Mouse (Mus musculus) cortical plate, adult 2 months (tissue): Measurements from ENCODE around the gene Col28a1. TPM values are rescaled to one million over a fixed set of nuclear protein-coding genes. Genes with fewer than 3 reads are reported as not detected.
A peak's percentile ranks its signal among the peaks of the same experiment; 100 is the strongest.

ENCODE experiments used
- H3K27ac ChIP-seq: fragments of 200-500 bp; 2 replicates; pipeline ENCODE4 v1.5.1; 2012; ENCODE audit warnings: low read length, control low read depth, inconsistent platforms; ENCODE audit not compliant: insufficient read depth
- H3K4me1 ChIP-seq: fragments of 200-500 bp; 2 replicates; pipeline ENCODE4 v1.6.1; 2011; ENCODE audit warnings: low read length; ENCODE audit not compliant: control insufficient read depth, insufficient read depth
- H3K4me3 ChIP-seq: fragments of 200-500 bp; 2 replicates; pipeline ENCODE4 v1.5.1; 2011; ENCODE audit warnings: mild to moderate bottlenecking, low read length, control low read depth; ENCODE audit not compliant: insufficient read depth
- CTCF ChIP-seq: fragments of 200-500 bp; IDR thresholded peaks from 2 replicates; pipeline ENCODE4 v1.5.1; 2011; ENCODE audit warnings: mild to moderate bottlenecking, control low read depth, low read length; ENCODE audit not compliant: insufficient read depth; ENCODE audit errors: extremely low read depth
- POLR2A ChIP-seq: fragments of 200-500 bp; IDR thresholded peaks from 2 replicates; pipeline ENCODE4 v1.6.1; 2011; ENCODE audit warnings: mild to moderate bottlenecking, low read length, control low read depth; ENCODE audit not compliant: insufficient read depth; ENCODE audit errors: extremely low read depth
- polyA plus RNA-seq: library from polyadenylated mRNA; depleted of rRNA; stranded (reverse); fragments of >200 nt; gene quantifications from 2 replicates; pipeline ENCODE4 v1.2.3, GENCODE M21; 2012; rRNA removed

The Col28a1 gene
- polyA plus RNA-seq: 0.77 and 1.1 TPM in 2 replicates

DNA sequence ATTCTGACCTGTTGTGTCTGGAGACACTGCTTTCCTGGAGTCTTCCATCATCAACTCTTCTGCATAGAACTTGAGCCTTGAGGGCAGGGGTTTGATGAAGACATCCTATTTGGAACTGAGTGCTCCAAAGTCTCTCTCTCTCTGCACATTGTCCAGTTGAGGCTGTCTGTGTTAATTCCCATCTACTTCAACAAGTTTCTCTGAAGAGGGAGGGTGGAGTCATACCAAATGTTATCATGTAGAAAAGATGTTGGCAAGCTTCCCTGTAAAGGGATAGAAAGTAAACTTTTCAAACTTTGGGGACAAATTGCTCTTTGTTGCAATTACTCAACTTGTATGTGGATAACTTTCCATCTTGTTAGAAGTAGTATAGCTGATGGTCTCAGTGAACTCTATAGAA is at the start of gene Col28a1:
TSS of gene Col28a1 (minus strand) at position 101 of the 400 bp plus-strand sequence.
- Histone ChIP-seq H3K4me1 (no peaks in the 10 kb centered on the region), H3K4me3 (no peak within 1 kb of the TSS), H3K27ac (no peak within 1 kb of the TSS)
- TF ChIP-seq POLR2A: no peak
- no peak for TF ChIP-seq CTCF

DNA sequence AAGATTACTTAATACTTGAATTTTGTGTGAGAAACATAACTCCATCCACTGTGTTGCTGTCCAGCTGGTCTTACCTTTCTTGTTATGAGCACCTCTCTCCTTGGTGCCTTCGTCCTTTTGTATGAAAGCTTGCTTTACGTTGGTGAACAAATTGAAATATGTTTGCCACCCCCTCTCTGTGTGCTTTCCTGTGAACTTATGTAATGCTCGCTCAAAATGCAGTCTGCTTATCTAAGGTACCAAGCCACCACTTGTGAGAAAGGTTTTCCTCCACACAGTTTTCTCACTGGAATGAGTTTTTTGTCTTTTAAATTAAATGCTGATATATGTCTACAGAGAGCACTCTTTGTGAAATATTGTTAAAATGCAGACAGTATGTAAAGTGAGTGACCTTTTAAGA is 36.2 kb upstream of the Col28a1 start:
- TF ChIP-seq POLR2A: no peak
- no peak for TF ChIP-seq CTCF
- 0 out of 2 replicates have a peak overlapping the region, but pooled peaks have one; percentile 51 for H3K27ac ChIP-seq
- no peak overlapping the region for H3K4me3 ChIP-seq
- H3K4me1 ChIP-seq: no peaks in the 10 kb centered on the region; the same call in 1 of the 2 replicates

DNA sequence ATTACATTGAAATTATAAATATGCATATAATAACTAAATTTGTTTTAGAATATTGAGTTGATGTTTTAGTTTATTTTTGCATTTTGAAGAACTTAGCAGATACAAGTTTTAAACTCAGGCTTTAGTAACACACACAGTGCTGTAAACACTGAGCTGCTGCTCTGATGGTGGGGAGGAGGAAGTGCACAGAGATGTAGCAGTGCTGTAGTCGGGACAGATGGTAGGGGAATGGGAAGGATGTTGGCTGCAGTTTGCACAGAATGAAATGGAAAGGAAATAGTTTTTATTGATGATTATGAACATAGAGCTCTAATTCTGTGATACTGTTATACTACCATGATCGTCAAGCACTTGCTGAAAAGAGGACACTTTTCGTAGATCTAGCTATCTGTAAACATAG is 34.6 kb upstream of the Col28a1 start:
- TF ChIP-seq POLR2A (no peak), CTCF (no peak)
- Histone ChIP-seq H3K4me1 (no peaks in the 10 kb centered on the region; the same call in 1 of the 2 replicates), H3K4me3 (no peak overlapping the region), H3K27ac (no peak overlapping the region)

DNA sequence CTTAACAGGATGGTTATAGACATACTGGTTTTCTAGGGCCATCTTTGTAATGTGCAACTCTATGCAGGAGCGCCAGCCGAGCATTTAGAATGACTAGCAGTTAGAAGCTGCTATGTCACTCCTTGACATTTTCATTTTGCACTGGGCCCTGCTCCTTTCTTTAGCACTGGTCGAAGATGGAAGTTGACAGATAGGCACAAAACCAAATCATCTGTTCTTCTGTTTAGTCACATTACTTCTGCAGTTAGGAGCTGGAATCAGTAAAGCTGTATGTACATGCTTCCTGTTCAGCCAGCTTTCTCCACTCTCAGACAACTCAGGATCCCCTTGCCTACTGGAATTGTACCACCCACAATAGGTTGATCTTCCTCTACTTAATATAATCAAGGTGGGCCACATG is 18.2 kb upstream of the Col28a1 start:
- no peak for TF ChIP-seq POLR2A
- no peak for TF ChIP-seq CTCF
- Histone ChIP-seq H3K4me3 (peak overlapping the region; percentile 54; the same call in 1 of the 2 replicates), H3K27ac (no peak overlapping the region), H3K4me1 (no peaks in the 10 kb centered on the region; the same call in 1 of the 2 replicates)

DNA sequence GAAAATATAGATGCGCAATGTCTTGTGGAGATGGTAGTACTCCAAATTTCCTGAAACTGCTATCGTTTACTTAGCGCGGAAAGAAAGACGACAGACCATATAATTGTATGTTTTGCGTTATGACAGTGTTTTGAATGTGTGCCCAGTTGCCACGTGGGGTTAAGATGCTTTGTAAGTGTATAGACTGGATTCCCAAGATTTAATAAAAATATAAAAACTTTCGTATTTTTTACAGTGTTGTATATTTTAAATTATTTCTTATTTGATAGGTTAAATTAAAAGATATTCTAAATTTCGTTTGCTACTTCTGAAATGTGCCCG is 17.4 kb upstream of the Col28a1 start:
- no peak for TF ChIP-seq POLR2A
- no peak for TF ChIP-seq CTCF
- Histone ChIP-seq H3K4me1 (no peaks in the 10 kb centered on the region; the same call in 1 of the 2 replicates), H3K27ac (peak overlapping the region; percentile 97; the same call in 1 of the 2 replicates), H3K4me3 (peak overlapping the region; percentile 54)

DNA sequence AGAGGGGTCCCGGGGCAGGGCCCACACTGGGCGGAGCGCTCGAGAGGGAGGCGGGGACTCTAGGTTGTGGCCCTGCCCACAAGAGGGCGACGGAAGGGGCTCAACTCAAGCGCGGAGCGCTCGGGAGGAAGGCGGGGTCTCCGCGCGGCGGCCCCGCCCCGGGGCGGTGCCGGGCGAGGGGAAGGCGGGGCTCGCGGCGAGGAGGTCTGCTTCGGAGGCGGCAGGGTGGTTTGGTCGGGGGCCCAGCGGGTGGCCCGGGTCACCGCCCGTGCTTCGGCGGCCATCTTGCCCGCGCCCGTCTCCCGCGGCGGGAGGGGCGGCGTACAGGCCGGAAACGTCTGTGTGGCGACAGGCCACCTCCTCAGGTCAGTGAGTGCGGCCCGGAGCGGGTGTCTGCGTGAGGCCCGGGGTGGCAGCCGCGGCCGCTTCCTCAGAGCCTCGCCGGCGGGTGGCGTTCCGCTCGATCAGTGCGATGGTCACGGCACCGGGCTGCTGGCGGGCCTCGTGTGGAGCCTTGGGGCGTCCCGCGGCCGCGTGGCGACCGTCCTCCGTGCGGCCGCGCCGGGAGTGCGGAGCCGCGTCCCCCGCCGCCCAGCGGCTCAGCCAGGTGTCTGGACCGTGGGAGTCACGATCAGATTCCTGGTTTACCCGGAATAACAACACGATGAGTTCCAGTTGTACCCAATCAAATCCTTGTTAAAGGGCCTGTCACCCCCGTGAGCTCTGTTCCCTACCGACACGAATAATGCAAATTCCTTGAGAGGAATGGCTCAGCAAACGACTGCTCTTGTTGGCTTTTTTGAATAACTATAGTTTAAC is 16.8 kb upstream of the Col28a1 start, which contains the start of gene Mios:
TSS of gene Mios (plus strand) at position 176 of the 819 bp plus-strand sequence.
- peak within 1 kb of the TSS; percentile 97 for H3K27ac ChIP-seq
- H3K4me3 ChIP-seq: peak within 1 kb of the TSS; percentile 54
- no peaks in the 10 kb centered on the region; the same call in 1 of the 2 replicates for H3K4me1 ChIP-seq
- no peak for TF ChIP-seq CTCF
- TF ChIP-seq POLR2A: no peak

DNA sequence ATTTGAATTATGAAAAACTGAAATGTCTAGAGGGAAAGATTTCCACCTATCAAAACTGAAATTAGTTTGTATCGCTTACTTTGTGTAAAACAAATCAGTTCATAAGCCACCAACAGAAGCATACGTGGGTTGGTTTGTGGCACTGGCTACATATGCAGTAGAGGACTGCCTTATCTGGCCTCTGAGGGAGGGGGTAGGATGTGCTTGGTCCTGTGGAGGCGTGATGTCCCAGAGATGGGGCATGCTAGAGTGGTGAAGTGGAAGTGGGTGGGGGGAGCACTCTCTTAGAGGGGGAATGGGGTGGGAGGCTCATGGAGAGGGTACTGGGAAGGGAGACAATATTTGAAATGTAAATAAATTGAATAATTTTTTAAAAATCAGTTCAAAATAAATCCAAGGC is 2.5 kb downstream of the Col28a1 start:
- TF ChIP-seq CTCF: no peak
- TF ChIP-seq POLR2A: no peak

DNA sequence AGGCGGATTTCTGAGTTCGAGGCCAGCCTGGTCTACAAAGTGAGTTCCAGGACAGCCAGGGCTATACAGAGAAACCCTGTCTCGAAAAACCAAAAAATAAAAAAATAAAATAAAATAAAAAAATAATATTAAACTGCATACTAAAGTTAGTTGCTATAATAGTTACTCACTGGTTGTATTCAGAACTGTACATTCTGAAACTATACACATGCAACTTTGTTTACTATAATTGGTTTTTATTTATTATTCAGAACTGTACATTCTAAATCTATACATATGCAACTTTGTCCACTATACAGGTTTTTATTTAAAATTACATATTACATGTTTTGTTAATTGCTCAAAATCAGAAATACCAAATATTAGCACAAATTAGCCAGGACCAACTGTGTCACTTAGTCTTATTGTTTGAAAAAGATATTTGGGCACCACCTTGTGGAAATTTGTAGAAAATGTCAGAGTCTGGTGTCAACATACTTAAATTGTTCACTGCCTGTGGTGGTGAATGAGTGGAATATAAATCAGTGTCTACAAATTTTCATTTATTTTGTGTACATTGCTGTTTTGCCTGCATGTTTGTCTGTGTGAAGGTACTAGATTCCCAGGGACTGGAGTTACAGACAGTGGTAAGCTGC is 3.7 kb downstream of the Col28a1 start:
- TF ChIP-seq CTCF (no peak), POLR2A (no peak)
- Histone ChIP-seq H3K4me1 (no peaks in the 10 kb centered on the region), H3K27ac (no peak overlapping the region), H3K4me3 (no peak overlapping the region)

More for the DNA sequence above, 2.5 kb downstream of the Col28a1 start:
- H3K4me3 ChIP-seq: no peak overlapping the region
- no peaks in the 10 kb centered on the region for H3K4me1 ChIP-seq
- no peak overlapping the region for H3K27ac ChIP-seq

DNA sequence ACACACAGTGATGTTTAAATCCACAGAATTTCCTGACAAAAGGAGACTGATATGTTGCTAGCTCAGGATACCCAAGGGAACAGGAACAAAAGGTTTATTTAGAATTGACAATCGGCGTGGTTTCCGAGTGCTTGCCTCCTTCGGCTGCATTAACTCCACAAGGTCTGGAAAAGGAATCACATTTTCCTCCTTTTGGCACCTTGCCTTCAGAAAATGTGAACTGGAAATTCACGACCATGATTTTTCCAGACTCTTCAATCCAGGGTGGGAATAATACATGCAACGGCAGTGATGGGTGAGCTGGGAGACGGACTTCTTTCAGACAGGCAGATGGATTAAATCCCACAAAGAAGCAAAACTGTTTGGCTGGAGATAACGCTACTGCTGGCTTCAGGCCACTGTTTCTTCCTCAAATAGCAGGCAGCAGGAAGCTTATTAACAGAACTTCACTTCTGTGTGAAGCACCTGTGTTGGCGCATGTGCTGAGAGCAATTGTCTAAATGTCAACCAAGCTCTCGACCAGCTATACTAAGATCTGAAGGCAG is 13.9 kb downstream of the Col28a1 start:
- no peak overlapping the region for H3K27ac ChIP-seq
- no peak overlapping the region for H3K4me3 ChIP-seq
- H3K4me1 ChIP-seq: no peaks in the 10 kb centered on the region; the same call in 1 of the 2 replicates
- no peak for TF ChIP-seq POLR2A
- no peak for TF ChIP-seq CTCF

DNA sequence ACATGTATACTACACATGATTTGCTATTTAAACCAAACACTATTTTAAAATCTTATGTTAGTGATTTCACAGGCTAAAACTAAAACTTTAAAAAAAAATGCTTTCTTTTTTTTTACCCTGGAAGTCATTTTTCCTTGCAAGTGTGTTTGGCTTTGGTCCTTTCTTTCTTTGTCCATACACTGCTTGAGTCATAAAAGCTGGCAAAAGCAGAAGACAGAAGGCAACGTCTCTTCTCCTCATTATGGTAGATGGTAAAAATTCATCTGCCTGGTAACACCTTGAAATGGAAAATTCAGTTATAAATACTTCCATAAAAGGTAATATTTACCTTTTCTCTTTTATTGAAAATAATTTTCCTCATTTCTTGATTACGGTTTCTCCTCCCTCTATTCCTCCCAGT is 16.3 kb downstream of the Col28a1 start:
- Histone ChIP-seq H3K4me1 (no peaks in the 10 kb centered on the region; the same call in 1 of the 2 replicates), H3K4me3 (no peak overlapping the region), H3K27ac (no peak overlapping the region)
- TF ChIP-seq CTCF: no peak
- TF ChIP-seq POLR2A: no peak
